Mouse (Mus musculus) liver, embryonic 14.5 days (tissue): Measurements from ENCODE around the gene Tmed9. TPM values are rescaled to one million over a fixed set of nuclear protein-coding genes. Genes with fewer than 3 reads are reported as not detected.
"Not testable (repeated sequence)": the region's sequence is repeated elsewhere in the genome, so short reads cannot be mapped to it uniquely, and the experiment has no call there.

Experiments used
- ATAC-seq: fragments of 200-750 bp; cut with Nextera tagmentation; 2 replicates; pipeline ENCODE4 v1.8.0; 2017; ENCODE audit warnings: moderate number of reproducible peaks, mild to moderate bottlenecking, moderate library complexity; ENCODE audit not compliant: insufficient read depth
- DNase-seq, 3 experiments: peaks; one replicate each; pipeline ENCODE4 v3.0.0-alpha.2; 2012 to 2013; ENCODE audit warnings: low read depth in 3 of 3, low spot score in 3 of 3
- H3K27ac ChIP-seq: fragments of 300-500 bp; sonication (generic); 2 replicates; pipeline ENCODE4 v1.5.1; 2014; ENCODE audit warnings: moderate library complexity, mild to moderate bottlenecking, control low read depth, inconsistent platforms
- H3K27me3 ChIP-seq: fragments of 300-500 bp; sonication (generic); 2 replicates; pipeline ENCODE4 v1.6.1; 2014; ENCODE audit warnings: mild to moderate bottlenecking, low read length, moderate library complexity; ENCODE audit not compliant: control insufficient read depth, insufficient read depth
- H3K36me3 ChIP-seq: fragments of 300-500 bp; sonication (generic); replicated peaks from 2 replicates; pipeline ENCODE4 v1.6.1; 2014; ENCODE audit warnings: low read depth; ENCODE audit not compliant: control insufficient read depth, insufficient read depth
- H3K4me1 ChIP-seq, 2 experiments: fragments of 200-500 bp in 1 of 2; fragments of 300-500 bp in 1 of 2; sonication (generic) in 1 of 2; replicated peaks; 2 replicates each; pipeline ENCODE4 v1.6.1; 2012 to 2014; ENCODE audit warnings: antibody characterized with exemption in 1 of 2, inconsistent platforms in 1 of 2, low read length in 1 of 2; ENCODE audit not compliant: control insufficient read depth in 2 of 2, insufficient read depth in 2 of 2
- H3K4me2 ChIP-seq: fragments of 300-500 bp; sonication (generic); 2 replicates; pipeline ENCODE4 v1.6.1; 2014; ENCODE audit warnings: low read depth, mild to moderate bottlenecking, control low read depth, moderate library complexity
- H3K4me3 ChIP-seq, 2 experiments: fragments of 200-500 bp in 1 of 2; fragments of 300-500 bp in 1 of 2; sonication (generic) in 1 of 2; 2 replicates each; pipeline ENCODE4 v1.5.1; 2012 to 2014; ENCODE audit warnings: low read depth in 2 of 2, low read length in 2 of 2, mild to moderate bottlenecking in 2 of 2, control low read depth in 1 of 2, inconsistent platforms in 1 of 2, moderate library complexity in 1 of 2; ENCODE audit not compliant: insufficient read depth in 1 of 2
- H3K9ac ChIP-seq: fragments of 300-500 bp; sonication (generic); replicated peaks from 2 replicates; pipeline ENCODE4 v1.6.1; 2014; ENCODE audit warnings: mild to moderate bottlenecking, control low read depth, moderate library complexity
- H3K9me3 ChIP-seq: fragments of 300-500 bp; sonication (generic); 2 replicates; pipeline ENCODE4 v1.6.1; 2016; ENCODE audit warnings: low read length, mixed read lengths; ENCODE audit not compliant: control insufficient read depth
- CTCF ChIP-seq: IDR thresholded peaks from 2 replicates; pipeline ENCODE4 v1.5.1; 2016; ENCODE audit warnings: antibody characterized with exemption, low read depth, control low read depth
- EP300 ChIP-seq: IDR thresholded peaks from 2 replicates; pipeline ENCODE4 v1.6.1; 2016; ENCODE audit warnings: antibody characterized with exemption, low read depth
- WGBS: fragments of 180-500 bp; shearing (Covaris S2); extraction: QIAGEN DNeasy Blood & Tissue Kit; methylation state at CpG from one replicate; pipeline ENCODE4 v1.1.7; 2014; ENCODE audit not compliant: insufficient replicate concordance; 5-methylcytosine and 5-hydroxymethylcytosine counted together
- polyA plus RNA-seq, 2 experiments: library from polyadenylated mRNA; depleted of rRNA in 1 of 2; stranded (reverse) in 1 of 2; unstranded in 1 of 2; fragments of >200 nt; fragmentation: Nextera tagmentation in 1 of 2; extraction: Ambion mirVana in 1 of 2; gene quantifications; 2 replicates each; pipeline versions ENCODE4 v1.2.1 to v1.2.3; 2012 to 2014

Tmed9 gene
- polyA plus RNA-seq, 2 experiments: 20.7 to 58.3 TPM

GRCm38 (mm10) chr13:55620275-55620674 is 46.7 kb downstream of the Tmed9 start:
- no peaks in the 10 kb centered on the region for H3K9me3 ChIP-seq
- WGBS: 71% methylated on average over 2 of the region's 2 CpGs
- no peak overlapping the region for H3K9ac ChIP-seq
- no peak overlapping the region for H3K4me2 ChIP-seq
- ATAC-seq (no peak), DNase-seq (no peak)
- H3K27me3 ChIP-seq: no peaks in the 10 kb centered on the region
- TF ChIP-seq CTCF: no peak
- TF ChIP-seq EP300: no peak
- H3K4me1 ChIP-seq: peaks cover 11 to 14% of the 10 kb centered on the region in 2 experiments
- no peak overlapping the region for H3K27ac ChIP-seq
- peaks cover 1% of the 10 kb centered on the region; the same call in 1 of the 2 replicates for H3K36me3 ChIP-seq
- no peak overlapping the region for H3K4me3 ChIP-seq

DNA sequence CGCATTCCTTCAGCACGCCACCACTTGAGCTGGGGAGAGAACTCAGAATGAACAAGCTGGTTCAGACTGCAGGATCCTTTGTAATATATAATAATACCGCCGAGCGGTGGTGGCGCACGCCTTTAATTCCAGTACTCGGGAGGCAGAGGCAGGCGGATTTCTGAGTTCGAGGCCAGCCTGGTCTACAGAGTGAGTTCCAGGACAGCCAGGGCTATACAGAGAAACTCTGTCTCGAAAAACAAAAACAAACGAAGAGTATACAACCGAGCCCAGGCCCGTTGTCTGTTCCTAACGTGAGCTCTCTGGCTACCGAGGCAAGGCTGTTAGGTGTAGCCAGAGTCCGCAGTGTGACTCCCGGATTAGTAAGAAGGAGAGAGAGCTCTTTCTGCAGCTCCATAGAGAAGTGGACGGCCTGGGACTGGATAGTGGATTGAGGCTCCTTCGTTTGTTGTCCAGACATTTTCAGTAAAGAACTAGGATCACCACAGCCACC is 48.7 kb downstream of the Tmed9 start:
- H3K9me3 ChIP-seq, H3K36me3 ChIP-seq, H3K27me3 ChIP-seq, H3K27ac ChIP-seq, DNase-seq: not testable (repeated sequence)
- 12% methylated on average over 20 of the region's 20 CpGs for WGBS
- peak overlapping the region; percentile 83 for H3K4me2 ChIP-seq
- peaks cover 11 to 14% of the 10 kb centered on the region in 2 experiments for H3K4me1 ChIP-seq
- ATAC-seq: peak; percentile 28; the same call in 1 of the 2 replicates
- H3K4me3 ChIP-seq: peak overlapping the region; percentile 78 to 93
- H3K9ac ChIP-seq: peak overlapping the region; percentile 83

DNA sequence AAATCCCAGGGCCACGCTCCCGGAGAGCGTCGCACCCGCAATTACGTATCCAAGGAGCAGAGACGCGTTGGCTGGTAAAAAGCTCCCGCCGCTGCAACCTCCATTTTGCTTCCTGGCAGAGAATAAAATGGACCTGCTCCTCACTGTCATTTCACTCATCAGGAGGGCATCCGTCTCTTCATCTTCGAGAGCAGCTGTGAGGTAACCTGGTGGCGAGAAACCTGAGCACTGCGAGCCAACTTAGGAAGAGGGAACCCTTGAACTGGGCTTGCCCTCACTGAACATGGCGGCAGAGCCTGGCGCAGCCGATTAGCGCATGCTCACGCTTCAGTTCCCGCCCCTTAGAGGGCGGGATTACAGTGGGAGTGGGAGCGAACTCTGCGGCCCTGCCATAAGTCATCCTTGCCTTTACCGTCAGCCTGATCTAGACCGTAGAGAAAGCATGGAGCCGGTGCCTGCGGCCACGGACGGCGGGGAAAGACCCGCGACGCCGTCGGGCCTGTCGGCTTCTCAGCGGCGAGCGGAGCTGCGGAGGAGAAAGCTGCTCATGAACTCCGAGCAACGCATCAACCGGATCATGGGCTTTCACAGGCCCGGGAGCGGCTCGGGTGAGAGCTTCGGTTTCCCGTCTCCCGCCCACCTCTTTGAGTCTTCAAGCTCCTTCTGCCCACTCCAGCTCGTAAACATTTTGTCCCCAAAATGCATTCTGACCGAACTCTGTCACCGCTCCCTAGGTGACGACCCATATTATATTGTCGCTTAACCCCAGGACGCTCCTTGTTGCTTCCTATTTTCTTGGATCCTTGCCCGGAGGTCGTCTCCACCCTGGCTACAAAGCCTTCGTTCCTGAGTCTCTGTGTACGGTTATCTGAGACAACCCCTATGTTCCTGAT is 49.4 kb downstream of the Tmed9 start, which contains the start of gene Caml:
TSS of gene Caml (plus strand) at position 357 of the 893 bp plus-strand sequence.
- Histone ChIP-seq H3K36me3 (peaks cover 4% of the 10 kb centered on the region), H3K4me1 (peaks cover 11 to 14% of the 10 kb centered on the region in 2 experiments), H3K27ac (peak within 1 kb of the TSS; percentile 55), H3K27me3 (no peaks in the 10 kb centered on the region), H3K4me2 (peak within 1 kb of the TSS; percentile 83), H3K9ac (peak within 1 kb of the TSS; percentile 83), H3K4me3 (peak within 1 kb of the TSS; percentile 78 to 93), H3K9me3 (no peaks in the 10 kb centered on the region)
- DNase-seq (peak; percentile 86 to 90 (median 87)), ATAC-seq (peak; percentile 99)
- no peak for TF ChIP-seq CTCF
- TF ChIP-seq EP300: no peak
- under 1% methylated on average over 59 of the region's 59 CpGs for WGBS

GRCm38 (mm10) chr13:55634639-55635127 is 61.2 kb downstream of the Tmed9 start, which contains the start of gene Ddx46:
Ddx46 (plus strand) TSS chr13:55635027.
- WGBS: 5% methylated on average over 30 of the region's 30 CpGs
- H3K27ac ChIP-seq: no peak within 1 kb of the TSS
- peak within 1 kb of the TSS; percentile 66 for H3K4me2 ChIP-seq
- peaks cover 0 to 4% of the 10 kb centered on the region in 2 experiments; a peak in 3 of 4 replicates for H3K4me1 ChIP-seq
- DNase-seq: peak; percentile 72 to 78 (median 78)
- peaks cover 18% of the 10 kb centered on the region for H3K36me3 ChIP-seq
- TF ChIP-seq CTCF (peak; percentile 95), EP300 (peak; percentile 19; the same call in 1 of the 2 replicates)
- H3K27me3 ChIP-seq: no peaks in the 10 kb centered on the region
- H3K9me3 ChIP-seq: no peaks in the 10 kb centered on the region
- peak; percentile 86 for ATAC-seq
- peak within 1 kb of the TSS; percentile 84 to 98 for H3K4me3 ChIP-seq
- H3K9ac ChIP-seq: peak within 1 kb of the TSS; percentile 88

DNA sequence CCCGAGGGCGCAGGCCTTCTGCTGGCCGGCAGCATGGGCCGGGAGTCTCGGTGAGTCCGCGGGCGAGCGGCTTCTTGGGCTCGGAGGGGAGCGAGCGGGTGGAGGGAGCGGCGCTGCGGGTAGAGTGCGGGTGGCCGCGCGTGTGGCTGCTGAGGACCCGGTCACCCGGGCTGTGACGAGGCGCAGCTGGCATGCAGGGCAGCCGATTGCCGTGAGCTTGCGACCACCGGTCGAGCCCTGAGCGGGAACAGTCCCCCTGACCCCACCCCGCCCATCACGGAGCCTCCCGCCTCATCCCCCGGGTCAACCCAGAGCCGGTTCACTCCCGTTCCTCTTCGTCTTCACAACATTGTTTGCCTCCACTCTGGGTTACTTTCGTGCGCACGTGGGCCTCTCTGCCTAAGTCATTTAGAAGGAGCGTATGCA is 61.6 kb downstream of the Tmed9 start:
- Histone ChIP-seq H3K4me1 (peaks cover 0 to 4% of the 10 kb centered on the region in 2 experiments; a peak in 3 of 4 replicates), H3K4me2 (peak overlapping the region; percentile 66), H3K9ac (peak overlapping the region; percentile 88), H3K4me3 (peak overlapping the region; percentile 84 to 98), H3K27ac (no peak overlapping the region), H3K36me3 (peaks cover 23% of the 10 kb centered on the region), H3K27me3 (no peaks in the 10 kb centered on the region), H3K9me3 (no peaks in the 10 kb centered on the region)
- peak in 1 of 3 experiments; percentile 4 for DNase-seq
- ATAC-seq: peak; percentile 65
- TF ChIP-seq CTCF (no peak), EP300 (no peak)
- WGBS: under 1% methylated on average over 40 of the region's 40 CpGs
